Mouse (Mus musculus): ENCODE results near the gene Sh3d19.

The Sh3d19 gene

DNA sequence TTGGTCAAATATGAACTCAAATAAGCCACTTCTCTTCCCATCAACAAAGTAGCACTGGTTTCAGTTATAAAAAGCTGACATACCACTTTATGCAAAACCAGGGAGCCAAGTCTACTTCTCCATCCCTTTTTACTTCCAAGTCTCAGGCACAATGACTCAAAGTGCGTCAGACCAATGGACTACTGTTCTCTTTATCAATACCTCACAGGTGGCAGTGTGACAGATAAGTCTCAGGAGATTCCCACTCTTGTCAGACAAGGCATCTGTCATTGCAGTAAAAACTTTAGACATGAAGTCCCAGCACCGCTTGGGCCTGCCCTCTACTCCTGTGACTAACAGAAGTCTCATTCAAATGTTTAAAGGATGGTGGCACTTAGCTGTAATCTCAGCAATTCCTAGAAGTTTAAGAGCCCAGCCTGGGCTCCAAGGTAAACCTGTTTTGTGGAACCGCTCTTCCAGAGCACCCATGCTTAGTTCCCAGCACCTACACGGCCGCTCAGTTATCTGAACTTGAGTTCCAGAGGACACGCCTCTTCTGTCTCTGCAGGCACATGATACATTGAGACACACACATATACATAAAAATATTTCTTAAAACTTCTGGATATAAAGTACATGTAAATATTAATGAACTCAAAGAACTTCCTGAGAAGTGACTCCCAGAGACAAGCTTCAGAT lies 165.1 kb downstream of the Sh3d19 start:
- DNase-seq (ENCODE audit: low spot score in 2 of 2), result no peak

GRCm38 (mm10) chr3:86136936-86137574 lies 166.1 kb downstream of the Sh3d19 start:
- no peak for DNase-seq (ENCODE audit: low spot score in 2 of 2)

- no peak for DNase-seq (ENCODE audit: low spot score in 2 of 2)
Measured at GRCm38 (mm10) chr3:86139660-86140059, 168.8 kb downstream of the Sh3d19 start.

GRCm38 (mm10) chr3:86141366-86141765 lies 170.5 kb downstream of the Sh3d19 start:
- DNase-seq (ENCODE audit: low spot score in 2 of 2), result no peak

DNA sequence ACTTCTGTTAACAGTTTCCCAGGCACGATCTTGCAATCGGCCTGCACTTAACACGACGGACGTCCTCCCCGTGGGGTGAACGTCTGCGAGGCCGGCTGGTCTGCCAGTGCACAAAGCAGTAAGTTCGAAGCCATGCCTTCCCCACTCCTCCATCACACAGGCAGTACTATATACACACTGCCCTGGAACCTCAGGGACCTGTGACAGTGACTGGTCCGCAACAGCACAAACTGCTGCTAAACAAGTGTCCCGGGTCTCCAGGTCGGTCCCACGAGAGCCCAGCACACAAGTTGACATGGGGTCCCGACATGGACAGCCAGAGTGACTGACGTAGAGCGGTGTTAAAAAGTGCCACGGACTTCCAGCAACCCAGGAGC lies 171.0 kb downstream of the Sh3d19 start:
- DNase-seq (ENCODE audit: low spot score in 2 of 2), result no peak

GRCm38 (mm10) chr3:86142263-86142933 lies 171.5 kb downstream of the Sh3d19 start, which contains the start of gene Rps3a1:
Gene Rps3a1, minus strand, starts transcription at chr3:86142702.
- peak; percentile 93 to 99 for DNase-seq (ENCODE audit: low spot score in 2 of 2)

- DNase-seq (ENCODE audit: low spot score in 2 of 2), result no peak
Measured at GRCm38 (mm10) chr3:86142934-86143317, 172.0 kb downstream of the Sh3d19 start.

DNA sequence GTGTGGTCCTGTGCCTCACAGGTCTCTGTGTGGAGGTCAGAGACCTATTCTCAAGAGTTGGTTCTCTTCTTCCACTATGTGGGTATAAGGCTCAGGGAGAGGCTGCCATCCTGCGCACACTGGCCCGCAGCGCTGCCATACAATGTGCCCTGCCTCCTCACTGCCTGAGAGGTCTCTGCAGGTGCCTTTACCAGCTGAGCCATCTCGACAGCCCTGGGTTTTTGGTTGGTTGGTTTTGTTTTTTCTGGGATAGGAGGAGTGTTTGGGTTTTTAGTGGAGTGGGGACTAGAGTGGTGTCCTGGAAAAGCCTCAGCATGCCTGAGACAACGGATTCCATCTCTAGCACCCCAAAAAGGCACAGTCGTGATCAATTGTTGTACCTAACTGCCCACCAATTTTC lies 172.4 kb downstream of the Sh3d19 start:
- DNase-seq (ENCODE audit: low spot score in 2 of 2), result no peak

DNA sequence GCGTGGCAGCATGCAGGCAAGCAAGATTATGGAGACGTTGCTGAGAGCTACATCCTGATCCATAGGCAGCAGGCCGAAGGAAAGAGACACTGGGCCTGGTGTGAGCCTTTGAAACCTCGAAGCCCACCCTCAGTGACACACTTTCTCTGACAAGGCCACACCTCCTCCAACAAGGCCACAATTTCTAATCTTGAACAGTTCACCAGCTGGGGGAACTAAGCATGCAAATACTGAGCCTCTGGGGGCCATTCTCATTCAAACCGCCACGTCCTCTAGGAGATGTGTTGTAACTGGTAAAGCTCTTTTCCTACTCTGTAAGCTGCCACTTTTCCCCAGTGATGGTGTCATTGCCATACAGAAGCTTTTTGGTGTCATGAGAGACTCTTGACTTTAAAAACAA lies 178.2 kb downstream of the Sh3d19 start:
- DNase-seq (ENCODE audit: low spot score in 2 of 2), result no peak

DNA sequence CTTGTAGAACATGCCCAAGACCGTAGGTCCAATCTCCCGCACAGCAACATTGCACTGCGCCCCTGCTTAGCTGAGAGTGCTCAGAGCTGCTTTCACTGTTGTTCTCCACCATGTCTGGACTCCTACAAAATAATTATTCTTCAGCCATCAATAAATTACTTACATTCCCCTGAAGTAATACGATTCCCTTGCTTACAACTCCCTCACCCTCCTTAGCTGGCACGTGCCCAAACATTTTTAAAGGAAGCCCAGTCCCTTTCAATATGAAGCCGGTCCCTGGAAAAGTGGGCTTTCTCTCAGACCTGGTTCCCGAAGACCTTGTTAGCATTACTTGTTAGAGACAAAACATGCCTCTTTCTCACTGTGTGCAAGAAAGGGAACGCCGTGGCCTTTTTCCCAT lies 178.6 kb downstream of the Sh3d19 start:
- no peak for DNase-seq (ENCODE audit: low spot score in 2 of 2)

DNA sequence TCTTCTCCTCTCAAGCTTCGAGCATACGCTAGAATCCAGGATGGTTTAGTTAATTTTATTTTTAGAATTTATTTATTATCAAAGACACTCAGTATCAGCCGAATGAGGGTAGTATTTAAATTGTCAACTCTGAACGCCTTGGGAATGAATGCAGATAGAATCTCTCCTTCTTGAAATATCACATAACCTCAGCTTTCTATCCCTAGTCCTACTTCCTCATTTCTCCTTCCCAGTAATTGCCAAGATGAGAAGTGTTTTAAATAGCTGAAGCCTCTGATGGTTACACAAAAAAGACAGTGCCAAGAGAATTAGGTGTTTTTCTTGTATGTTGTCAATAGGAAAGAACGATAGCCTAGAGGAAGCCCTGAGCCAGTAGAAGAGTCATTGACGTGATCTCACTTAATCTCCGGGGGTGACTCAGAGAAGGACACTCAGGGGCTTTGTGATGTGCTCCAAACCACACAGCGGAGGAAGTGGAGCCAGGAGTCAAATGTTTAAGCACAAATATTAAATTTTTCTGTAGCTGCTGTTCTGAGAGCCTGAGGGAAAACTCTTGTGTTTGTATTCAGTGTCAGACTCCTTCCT lies 198.0 kb downstream of the Sh3d19 start:
- DNase-seq (ENCODE audit: low spot score in 2 of 2), result no peak

DNA sequence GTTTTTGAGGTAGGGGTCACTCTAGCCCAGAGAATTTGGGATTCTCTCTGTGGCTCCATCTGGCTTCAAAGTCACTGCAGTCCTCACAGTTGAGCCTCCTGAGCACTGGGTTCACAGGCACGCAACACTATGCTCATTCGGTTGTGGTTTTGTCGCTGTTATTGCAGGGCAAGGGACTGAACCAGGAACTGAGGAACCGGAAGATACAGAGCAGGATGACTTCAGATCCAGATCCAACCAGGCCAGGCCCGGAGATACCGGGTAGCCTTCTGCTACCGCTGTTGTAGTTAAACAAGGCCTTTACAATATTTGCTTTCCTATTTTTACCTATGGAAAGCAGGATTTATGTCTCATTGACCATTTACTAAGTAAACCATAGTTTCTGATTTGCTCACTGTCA lies 208.8 kb downstream of the Sh3d19 start:
- no peak for DNase-seq (ENCODE audit: low spot score in 2 of 2)
